Mouse (Mus musculus) right cerebral cortex, postnatal 36 days (tissue): ENCODE measurements around the gene Tyw1.

Experiments used
- DNase-seq, 2 experiments: peaks; one replicate each; pipeline ENCODE4 v3.0.0; 2022; ENCODE audit warnings: low spot score in 2 of 2, mixed read lengths in 1 of 2

Tyw1 gene

DNA sequence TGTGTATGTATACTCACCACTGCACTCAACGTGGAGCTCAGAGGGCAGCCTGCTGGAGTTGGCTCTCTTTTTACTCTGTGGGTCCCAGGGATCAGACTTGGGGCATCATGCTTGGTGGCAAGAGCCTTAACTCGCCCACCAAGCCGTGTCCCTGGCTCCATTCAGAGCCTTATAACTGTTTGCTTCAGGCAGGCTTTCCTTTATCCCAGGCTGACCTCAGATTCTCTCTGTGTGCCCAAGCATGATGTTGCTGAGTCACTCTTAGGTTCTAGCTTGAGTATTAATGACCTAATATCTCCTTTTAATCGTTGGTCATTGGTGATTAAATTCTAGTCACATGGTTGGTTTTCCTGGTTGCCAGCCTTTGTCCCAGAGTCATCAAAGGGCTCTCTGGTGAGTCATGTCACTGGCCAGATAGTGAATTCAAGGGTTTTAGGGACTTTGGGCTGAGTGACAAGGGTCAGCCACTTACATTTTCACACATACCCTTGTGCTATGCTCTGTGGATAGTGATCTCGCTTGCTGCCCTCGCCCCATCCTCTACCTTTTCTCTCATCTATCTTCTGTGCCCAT, 9.1 kb downstream of the Tyw1 start:
- no peak for DNase-seq

DNA sequence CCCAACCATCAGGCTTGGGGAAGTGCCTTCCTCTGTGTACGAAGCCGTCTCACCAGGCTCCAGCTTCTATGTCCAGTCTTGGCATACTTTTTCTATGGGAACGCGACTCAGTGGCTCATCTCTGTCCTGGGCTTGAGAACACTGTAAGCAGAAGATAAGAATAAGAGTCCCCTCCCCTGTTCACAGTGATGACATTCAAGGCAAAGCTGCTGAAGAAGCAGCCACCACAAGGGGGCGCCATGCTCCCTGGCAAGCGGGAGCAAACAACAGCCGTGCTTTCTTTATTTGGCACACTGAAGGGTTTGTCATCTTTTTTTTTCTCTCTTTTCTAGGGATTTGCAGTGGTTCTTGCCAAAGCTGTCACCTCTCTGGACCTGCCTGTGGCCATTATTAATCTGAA, 11.2 kb downstream of the Tyw1 start:
- no peak for DNase-seq

DNA sequence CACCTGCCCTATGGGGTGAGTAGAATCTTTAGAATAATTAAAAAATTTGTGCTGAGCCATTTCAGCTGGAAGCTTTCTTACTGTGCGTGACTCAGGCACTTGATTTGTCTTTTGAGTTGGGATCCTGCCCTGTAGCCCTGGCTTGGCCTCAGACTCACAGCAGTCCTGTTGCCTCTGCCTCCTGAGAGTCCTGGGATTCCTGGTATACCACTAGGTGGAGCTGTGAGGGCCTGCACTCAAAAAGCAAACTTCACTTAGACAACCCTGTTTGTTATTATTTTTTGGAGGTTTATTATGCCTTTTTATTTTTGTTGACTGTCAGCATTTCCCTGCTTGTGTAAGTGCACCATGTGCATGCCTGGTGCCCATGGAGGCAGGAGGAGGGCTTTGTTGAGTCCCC, 11.9 kb downstream of the Tyw1 start:
- no peak for DNase-seq

DNA sequence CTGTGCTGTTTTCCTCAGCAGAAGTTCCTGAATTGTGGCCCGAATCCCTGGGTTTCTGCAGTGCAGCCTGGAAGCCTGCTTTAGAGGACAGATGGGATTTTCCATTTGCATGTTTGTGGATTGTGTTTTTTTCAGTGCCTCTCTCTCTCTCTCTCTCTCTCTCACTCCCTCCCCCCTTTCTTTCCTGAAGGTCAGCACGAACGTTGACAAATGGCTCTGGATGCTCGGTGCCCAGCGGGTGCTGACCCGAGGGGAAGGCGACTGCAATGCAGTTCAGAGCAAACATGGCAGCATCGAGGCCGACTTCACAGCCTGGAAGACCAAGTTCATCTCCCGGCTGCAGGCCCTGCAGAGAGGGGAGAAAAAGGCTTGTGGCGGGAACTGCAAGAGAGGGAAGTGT, 13.6 kb downstream of the Tyw1 start:
- no peak for DNase-seq

DNA sequence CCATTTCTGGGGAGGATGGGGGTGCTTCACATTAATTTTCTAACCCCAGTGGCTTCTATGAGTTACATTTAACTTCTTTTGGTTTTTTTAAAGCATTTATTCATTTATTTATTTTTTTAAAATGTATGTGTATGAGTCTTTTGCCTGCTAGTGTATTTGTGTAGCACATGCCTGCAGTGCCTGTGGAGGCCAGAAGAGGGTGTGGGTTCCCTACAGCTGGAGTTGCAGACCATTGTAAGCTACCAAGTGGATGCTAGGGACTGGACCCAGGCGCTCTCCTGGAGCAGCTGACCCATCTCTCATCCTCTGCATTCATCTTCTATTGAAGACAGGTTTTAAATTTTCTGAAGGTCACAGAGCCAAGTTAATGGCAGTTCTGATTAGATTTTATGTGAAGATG, 16.9 kb downstream of the Tyw1 start:
- DNase-seq, result no peak

DNA sequence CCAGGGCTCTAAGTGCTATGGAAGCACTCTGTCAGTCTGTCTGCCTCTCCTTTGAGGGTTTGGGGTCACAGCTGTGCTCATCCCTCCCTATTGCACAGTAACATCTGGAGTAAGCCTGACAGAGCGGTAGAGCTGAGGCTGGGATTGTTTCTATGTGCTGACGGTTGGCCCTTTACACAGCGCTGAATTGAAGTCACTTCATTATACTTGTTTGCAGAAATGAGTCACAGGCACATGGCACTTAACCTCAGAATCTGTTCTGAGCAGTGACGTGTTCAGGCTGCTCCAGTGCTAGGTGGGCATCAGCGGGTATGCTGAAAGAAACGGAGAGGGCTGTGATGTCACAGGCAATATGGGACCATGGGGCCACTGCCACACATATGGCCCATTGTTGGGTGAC, 17.6 kb downstream of the Tyw1 start:
- no peak for DNase-seq

DNA sequence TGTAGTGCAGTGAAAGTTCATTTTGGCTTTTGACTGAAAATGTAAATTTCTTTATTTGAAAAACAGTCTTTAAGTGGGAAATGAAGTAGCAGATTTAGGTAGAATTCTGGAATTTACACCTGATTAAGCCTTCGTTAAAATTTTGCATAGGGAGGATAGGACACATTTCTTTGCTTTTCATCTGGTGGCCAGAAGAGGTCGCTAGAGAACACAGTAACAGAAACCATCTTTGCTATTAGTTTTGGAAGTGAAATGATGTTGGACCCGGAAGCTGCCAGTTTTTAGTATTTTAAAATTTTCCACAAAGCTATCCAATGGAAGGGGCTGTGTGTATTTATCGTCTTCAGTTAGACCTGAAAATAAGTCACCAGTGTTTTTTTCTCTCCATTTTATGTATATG, 20.1 kb downstream of the Tyw1 start:
- DNase-seq, result no peak

DNA sequence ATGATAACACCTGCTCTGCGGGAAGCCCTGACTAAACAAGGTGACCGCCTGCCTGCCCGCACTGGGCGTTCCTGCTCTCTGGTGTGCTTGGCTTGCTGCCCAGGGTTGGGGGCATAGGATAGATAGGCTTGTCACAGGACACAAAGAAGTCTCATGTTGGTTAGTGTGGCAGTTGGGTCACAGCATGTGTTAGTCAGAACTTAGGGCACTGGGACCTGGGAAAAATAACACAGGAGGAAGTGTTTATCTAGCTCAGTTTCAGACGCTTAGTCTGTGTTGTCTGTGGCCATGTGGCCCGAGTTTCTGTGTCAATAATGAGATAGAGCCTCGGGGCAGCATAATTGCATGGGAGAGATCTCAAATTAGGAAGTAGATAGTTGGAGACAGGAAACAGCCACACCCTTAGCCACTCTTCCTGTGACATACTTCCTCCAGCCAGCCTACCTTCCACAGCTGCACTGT, 22.6 kb downstream of the Tyw1 start:
- DNase-seq, result no peak

DNA sequence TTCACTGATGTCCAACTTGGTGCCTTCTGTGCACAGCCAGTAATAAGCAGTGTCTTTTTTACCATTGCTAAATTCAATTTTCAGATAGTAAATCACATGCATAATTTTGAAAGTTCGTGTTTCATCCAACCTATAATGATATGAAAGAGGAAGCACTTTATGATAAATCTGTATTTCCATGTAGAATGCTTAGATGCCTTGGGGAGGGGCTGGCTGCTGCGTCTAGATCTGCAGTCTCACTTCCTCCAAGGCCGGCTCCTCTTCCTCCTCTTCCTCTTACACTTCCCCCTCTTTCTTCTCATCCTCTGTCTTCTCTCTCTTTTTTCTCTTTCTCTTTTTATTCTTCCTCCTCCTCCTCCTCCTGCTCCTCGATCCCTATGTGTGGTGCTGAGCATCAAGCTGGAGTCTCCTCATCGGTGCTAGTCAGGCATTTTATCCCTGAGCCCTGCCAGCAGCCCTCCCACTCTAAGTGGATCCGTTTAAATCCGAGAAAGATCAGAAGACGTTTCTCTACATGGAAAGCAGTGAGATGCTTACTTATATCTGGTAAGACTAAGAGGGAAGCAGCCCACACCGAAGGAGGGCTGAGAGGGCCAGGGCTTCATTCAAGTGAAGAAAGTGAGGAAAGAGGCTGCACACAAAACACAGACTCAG, 27.8 kb downstream of the Tyw1 start:
- no peak for DNase-seq

DNA sequence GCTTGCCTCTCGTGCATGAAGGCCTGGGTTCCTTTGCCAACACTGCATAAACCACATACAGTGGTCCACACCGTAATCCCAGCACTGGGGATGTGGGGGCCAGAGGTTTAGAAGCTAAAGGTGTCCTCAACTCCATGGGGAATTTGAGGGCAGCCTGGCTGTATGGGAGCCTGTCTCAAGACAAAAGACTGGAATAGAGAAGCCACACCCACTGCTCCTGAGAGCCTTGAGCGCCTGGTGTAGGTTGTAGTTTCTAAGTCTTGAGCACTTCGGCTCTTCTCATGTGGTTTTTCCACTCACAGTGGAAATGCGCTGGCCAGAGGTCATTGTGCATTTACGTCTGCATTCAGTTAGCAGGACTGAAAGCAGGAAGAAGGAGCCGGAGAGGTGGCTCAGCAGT, 32.7 kb downstream of the Tyw1 start:
- no peak for DNase-seq

DNA sequence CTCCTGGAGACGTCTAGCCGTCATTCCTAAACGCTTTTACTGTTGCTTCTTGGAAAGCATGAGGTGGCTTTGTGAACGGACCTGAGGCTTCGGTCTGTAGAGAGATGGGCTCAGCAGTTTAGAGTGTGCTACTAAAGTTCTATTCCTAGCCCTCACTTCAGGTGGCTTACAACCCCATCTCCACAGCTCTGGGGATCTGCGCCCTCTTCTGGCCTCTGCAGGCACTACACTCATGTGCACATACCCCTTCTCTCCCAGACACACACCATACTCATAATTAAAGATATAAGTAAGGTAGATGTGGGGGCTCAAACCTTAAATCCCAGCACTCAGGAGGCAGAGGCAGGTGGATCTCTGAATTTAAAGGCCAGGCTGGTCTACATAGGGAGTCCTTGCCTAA, 34.8 kb downstream of the Tyw1 start:
- no peak for DNase-seq

DNA sequence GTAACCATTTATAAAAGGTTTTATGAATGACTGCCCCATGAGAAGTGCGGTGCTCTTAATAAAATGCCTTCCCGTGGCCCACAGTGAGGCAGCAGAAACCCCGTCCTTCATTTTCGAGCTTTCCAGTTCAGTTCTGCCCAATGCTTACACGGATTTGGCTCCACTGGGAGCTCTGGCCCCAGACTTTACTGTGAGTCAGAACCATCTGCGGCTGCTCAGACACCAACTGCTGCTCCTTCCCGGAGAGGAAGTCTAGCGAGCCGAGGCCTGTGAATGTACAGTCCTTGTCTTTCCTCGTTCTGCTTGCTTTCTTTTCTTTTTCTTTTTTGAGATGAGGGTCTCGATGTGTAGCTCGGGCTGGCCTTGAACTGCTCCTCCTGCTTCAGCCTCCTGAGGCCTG, 35.4 kb downstream of the Tyw1 start:
- DNase-seq, result peak in 1 of 2 experiments; percentile 32

DNA sequence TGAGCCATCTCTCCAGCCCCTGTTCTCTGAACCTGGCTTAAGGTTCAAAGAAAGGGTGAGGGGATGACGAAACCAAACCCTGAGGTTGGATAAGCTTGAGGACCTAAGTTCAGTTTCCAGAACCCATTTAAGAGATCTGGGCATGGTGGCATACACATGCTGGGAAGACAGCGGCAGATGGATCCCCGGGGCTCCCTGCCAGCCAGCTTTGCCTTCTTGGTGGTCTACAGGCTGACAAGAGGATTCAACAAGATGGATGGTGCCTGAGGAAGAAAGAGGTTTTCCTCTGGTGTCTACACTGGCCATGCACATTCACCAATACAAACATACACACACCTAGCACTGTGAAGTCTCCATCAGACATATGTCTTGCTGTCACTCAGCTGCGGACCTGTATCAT, 37.6 kb downstream of the Tyw1 start:
- no peak for DNase-seq

DNA sequence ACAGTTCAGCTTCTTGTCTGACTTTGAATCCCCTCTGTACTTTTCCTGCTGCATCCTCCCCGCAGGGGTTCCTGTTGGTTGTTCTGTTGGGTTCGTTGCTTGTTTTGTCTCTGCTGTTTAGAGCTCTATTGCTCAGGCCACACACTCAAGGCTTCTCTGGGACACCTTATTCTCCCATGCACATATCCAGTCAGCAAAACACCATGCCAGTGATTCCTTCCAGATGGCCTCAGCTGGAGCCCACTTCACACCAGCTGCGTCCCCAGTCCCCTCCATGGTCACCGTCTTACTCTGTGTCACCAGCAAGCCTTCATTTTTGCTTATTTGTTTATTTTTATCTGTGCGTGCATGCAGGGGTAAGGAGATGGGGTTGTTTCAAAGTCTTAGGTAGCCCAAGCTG, 38.5 kb downstream of the Tyw1 start:
- no peak for DNase-seq

DNA sequence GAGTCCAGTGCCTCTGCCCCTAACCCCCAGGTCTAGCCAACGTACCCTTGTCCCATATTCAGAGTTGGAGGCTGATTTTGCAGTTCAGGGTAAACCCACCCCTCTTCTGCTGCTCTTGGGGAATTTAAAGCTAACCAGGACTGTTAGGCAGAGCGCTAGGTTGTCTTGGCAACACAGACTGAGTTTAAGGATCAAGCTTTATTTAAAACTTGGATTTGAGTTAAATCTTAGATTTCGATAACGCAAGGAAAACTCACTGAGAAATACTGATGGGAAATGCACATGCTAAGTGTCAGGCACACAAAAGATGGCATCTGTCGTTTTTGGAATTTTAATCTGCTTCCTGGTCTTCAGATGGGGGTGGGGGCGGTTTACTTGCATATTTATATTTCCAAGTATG, 39.2 kb downstream of the Tyw1 start:
- DNase-seq, result no peak

DNA sequence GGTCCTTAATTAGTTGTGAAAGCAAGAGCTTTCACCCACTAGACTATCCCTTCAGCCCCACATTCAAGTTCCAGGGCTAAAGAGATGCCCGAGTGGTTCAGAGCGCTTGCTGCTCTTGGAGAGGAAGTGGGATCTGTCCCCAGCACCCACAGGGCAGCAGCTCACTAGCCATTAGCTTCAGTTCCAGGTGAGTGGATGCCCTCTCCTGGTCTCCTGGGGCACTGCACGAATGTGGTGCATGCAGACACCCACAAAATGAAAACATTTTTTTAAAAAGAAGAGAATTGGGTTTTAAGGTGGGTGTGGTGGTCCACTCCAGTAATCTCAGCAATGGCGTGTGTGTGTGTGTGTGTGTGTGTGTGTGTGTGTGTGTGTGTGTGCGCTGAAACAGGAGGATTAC, 40.7 kb downstream of the Tyw1 start:
- no peak for DNase-seq

DNA sequence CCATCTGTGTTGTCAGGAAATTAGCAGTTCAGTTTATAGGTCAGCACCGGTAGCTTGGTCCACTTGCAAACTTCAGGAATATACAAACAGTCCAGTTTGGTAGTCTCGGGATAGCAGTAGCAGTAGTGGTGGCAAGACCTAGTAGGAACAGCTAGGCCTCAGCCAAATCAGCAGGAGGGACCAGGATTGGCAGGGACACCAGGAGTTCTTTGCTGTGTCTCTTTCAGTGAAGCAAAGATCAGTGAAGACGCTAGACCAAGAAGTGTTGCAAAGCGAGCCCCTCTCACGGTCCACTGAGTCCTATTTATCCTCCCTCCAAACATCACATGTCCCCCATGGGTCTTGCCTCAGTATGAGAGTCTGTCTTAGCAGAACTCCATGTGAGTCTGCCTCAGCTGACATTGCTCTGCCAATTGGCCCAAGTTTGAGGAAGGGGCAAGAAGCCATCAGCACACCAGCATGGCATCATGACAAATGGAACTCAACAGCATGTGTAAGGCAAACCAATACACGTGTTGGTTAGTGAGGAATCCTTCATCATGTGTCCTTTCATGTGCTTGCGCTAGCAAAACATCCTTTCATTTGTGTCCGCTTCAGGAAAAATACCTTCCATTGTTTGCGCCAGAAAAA, 43.5 kb downstream of the Tyw1 start:
- no peak for DNase-seq

DNA sequence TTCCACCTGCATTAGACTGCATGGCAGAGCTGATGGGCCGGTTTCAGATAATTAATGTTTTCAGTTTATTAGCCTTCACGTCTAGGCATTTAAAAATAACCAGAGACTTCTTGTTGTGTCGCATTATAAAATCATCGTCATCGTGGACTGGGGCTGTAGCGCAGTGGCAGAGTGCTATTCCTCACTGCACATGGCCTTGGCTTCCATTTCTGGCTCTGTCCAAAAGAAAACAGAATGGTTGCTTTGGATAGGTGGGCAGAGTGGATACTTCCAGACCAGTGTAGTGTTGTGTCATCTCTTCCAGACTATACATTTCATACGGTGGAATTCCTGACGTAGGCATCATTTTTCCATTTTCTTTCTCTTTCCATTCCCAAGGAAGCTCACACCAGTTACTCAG, 44.1 kb downstream of the Tyw1 start:
- no peak for DNase-seq

DNA sequence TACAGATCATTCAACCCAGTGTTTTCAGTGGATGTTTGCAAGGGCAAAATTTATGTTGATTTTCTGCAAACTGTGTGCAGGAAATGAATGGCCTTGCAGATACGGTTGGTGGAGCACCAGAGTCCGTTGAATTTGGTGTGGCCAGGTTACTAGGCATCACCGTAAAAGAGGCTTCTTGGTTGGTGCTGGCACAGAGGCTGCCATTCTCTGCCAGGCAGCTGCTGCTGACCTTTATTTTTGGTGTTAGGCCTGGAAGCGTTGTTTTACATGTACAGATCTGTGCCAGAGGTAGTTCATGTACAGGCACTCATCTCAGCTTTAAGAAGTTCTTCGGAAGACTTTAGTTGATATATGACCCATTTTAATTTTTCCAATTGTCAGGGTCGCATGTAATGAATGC, 48.2 kb downstream of the Tyw1 start:
- DNase-seq, result no peak

DNA sequence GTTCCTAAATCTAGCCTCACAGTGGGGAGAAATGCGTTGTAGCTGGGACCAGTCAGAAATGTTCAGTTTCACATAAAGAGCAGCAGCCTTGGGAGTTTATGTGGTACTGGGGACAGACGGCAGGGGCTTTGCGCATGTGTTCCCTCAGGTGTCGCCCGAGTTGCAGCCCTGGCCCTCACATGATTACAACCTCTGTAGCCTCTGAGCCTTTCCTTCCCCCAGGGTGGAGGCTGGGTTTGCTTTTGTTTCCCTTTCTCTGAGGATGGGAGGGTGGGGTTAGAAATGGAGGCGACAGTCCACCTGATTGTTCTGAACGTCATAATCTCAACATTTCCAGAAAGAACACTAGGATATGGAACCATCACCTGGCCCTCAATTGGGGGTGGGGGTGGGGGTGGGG, 52.5 kb downstream of the Tyw1 start:
- DNase-seq, result no peak

DNA sequence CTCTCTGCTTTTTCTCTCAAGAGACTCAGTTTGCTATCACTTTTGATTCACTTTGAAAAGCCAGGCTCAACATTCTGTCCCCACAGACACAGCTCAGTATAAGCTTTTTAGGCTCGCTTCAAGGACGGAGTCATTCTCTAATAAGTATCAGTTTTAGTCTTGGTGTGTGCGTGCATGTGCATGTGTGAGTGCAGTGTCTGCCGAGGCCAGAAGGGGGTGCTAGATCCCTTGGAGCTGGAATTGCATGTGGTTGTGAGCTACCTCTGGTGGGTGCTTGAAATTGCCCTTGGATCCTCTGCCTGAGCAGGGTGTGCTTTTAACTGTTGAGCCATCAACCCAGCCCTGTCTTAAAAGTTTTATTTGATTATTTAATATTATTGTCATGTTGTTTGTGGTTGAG, 54.7 kb downstream of the Tyw1 start:
- no peak for DNase-seq

DNA sequence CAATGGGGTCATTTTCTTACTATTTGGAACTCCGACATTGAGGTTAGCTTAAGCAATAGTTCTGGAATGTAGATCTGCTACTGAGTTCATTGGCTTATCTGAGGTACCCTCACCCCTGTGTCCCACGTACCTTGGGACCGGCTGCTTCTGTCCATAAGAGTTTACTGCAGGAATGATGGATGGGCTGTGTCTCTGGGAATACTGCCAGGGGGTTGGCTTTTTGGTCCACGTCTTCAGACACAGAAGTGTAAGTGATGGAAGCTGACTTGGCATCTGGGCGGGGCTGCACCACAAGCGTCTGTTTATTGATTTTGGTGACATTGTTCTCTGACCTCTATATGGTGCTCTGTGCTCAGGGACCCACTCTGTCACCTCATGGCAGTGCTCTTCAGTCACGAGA, 55.4 kb downstream of the Tyw1 start:
- DNase-seq, result no peak

DNA sequence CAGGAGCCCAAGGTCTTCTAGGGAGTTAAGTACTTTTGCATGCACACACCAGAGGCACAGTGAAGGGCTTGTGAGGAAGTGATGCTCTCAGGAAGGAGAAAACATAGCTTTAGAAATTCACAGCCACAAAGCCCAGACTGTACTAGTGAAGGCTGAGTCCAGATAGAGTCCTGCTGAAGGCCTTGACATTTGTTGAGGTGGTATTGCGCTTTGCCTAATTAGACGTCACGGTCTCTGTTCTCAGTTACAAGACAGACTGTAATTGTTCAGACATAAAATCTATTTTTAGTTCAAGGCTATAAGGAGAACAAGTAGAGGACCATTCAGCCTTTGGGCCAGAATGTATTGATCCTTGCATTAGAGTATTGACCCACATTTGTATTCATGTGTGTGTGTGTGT, 58.1 kb downstream of the Tyw1 start:
- no peak for DNase-seq

DNA sequence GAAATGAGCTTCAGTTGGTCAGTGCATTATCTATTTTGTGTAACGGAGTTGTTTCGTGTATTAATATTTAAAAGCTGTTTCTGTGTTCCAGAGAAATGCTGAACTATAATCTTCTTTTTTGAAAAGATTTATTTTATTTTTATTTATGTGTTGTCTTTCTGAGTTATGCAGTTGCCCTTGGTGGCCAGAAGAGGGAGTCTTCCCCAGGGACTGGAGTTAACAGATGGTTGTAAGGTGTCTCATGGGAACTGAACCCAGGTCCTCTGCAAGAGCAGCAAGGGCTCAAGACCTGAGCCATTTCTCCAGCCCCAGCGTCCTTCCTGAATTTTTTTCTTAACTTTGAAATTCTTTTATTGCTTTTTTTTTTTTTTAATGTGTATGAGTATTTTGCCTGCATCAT, 59.5 kb downstream of the Tyw1 start:
- no peak for DNase-seq
